Mouse (Mus musculus): ENCODE measurements around the gene Vasn.
"Not testable (repeated sequence)": the region's sequence is repeated elsewhere in the genome, so short reads cannot be mapped to it uniquely, and the experiment has no call there.

Vasn gene

GRCm38 (mm10) chr16:4674091-4674490 lies 34.4 kb downstream of the Vasn start:
- DNase-seq = no peak

- no peak for DNase-seq
Observed at GRCm38 (mm10) chr16:4676836-4677235, 37.1 kb downstream of the Vasn start.

- DNase-seq = no peak
Observed at GRCm38 (mm10) chr16:4678080-4678479, 38.3 kb downstream of the Vasn start.

GRCm38 (mm10) chr16:4679121-4680018 lies 39.6 kb downstream of the Vasn start, which contains the start of gene Coro7:
Gene Coro7 (minus strand): TSS chr16:4679777.
- peak; percentile 94 to 95 for DNase-seq

- not testable (repeated sequence) for DNase-seq
Observed at GRCm38 (mm10) chr16:4680922-4681455, 41.2 kb downstream of the Vasn start.

- no peak for DNase-seq
Observed at GRCm38 (mm10) chr16:4682628-4683179, 43.0 kb downstream of the Vasn start.

- no peak for DNase-seq
Observed at GRCm38 (mm10) chr16:4683193-4683580, 43.4 kb downstream of the Vasn start.

GRCm38 (mm10) chr16:4683581-4684456 lies 44.1 kb downstream of the Vasn start:
- peak; percentile 92 to 94 for DNase-seq

- no peak for DNase-seq
Observed at GRCm38 (mm10) chr16:4684457-4684791, 44.7 kb downstream of the Vasn start.

- DNase-seq = not testable (repeated sequence)
Observed at GRCm38 (mm10) chr16:4689371-4689770, 49.6 kb downstream of the Vasn start.

Measured in kidney, adult 8-10 months (tissue).